Mouse (Mus musculus): ENCODE results near the gene Dgkh. TPM values are rescaled to one million over a fixed set of nuclear protein-coding genes. Genes with fewer than 3 reads are reported as not detected.

Dgkh gene
- polyA plus RNA-seq, 1 experiment from 2014 or later: 4.1 TPM

DNA sequence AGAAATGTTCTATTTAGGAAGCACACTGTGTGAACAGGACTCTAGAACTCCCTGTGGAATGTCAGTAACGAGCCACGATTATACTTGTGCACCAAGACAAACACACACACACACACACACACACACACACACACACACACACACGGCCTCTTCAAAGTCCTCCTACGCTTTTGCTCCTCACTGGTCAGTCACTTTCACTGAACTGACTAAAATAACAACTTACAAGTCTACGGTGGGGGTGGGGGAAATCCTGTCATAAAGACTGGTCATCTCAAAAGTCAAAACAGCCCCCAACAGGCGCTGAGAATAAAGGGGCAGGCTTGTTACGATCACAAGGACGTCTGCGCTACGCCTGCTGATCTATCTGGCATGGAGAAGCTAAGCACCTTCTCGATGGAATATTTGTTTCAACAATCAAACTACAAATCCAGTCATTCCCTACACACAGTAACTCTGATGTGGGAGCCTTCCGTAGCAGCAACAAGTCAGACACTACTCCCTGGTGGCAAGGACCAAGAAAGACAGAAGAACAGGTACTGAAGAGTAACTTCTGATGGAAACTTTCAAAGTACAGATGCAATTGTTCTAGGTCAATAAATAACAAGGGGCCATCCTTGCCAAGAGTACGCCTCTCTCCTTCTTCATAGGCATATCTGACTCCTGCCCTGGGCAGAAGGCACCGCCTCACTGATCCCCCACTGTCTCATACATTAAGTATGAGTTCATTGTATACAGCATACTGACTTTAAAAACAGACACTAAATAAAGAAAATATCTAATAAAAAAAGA, 96.8 kb downstream of the Dgkh start:
- Histone ChIP-seq H3K4me1 (ENCODE audit: control insufficient read depth, insufficient read depth, low read length) (0 out of 2 replicates have a peak, but pooled peaks cover 5% of the 10 kb centered on the region), H3K9me3 (ENCODE audit: control insufficient read depth, low read length) (no peaks in the 10 kb centered on the region), H3K4me2 (ENCODE audit: low read depth, low read length) (no peak overlapping the region), H3K9ac (replicated peaks; ENCODE audit: low read depth, low read length) (no peak overlapping the region), H3K36me3 (ENCODE audit: control insufficient read depth, insufficient read depth, low read length) (no peaks in the 10 kb centered on the region), H3K4me3 (ENCODE audit: low read depth, low read length) (no peak overlapping the region), H3K27ac (ENCODE audit: low read depth, low read length) (no peak overlapping the region), H3K27me3 (ENCODE audit: control insufficient read depth, insufficient read depth, low read length) (no peaks in the 10 kb centered on the region)
- ATAC-seq (ENCODE audit: low read depth): no peak
- 78% methylated on average over 14 of the region's 14 CpGs for WGBS

DNA sequence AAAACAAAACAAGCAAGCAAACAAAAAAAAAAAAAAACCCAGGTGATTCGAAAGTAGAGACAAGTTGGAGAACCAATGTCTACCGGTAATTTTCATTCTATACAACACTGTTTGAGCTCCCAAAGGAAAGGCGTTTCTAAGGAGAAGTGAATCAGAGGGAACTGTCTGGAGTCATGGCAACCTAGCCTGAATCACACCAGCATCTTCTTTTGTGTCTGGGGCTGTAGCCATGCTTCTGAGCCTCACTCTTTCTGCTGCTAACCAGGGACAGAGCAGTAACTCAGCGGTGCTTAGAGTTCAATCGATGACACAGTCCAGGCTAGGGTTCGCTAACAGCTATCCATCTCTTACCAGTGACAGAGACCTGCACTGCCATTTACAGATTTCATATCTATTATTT, 99.8 kb downstream of the Dgkh start:
- 0 out of 2 replicates have a peak, but pooled peaks cover 8% of the 10 kb centered on the region for H3K4me1 ChIP-seq (ENCODE audit: control insufficient read depth, insufficient read depth, low read length)
- no peak overlapping the region for H3K4me2 ChIP-seq (ENCODE audit: low read depth, low read length)
- H3K27me3 ChIP-seq (ENCODE audit: control insufficient read depth, insufficient read depth, low read length): no peaks in the 10 kb centered on the region
- H3K27ac ChIP-seq (ENCODE audit: low read depth, low read length): no peak overlapping the region
- no peaks in the 10 kb centered on the region for H3K36me3 ChIP-seq (ENCODE audit: control insufficient read depth, insufficient read depth, low read length)
- H3K9me3 ChIP-seq (ENCODE audit: control insufficient read depth, low read length): no peaks in the 10 kb centered on the region
- H3K9ac ChIP-seq (replicated peaks; ENCODE audit: low read depth, low read length): no peak overlapping the region
- no peak overlapping the region for H3K4me3 ChIP-seq (ENCODE audit: low read depth, low read length)
- WGBS: 41% methylated on average over 6 of the region's 6 CpGs
- ATAC-seq (ENCODE audit: low read depth): peak; percentile 56; the same call in 1 of the 2 replicates

DNA sequence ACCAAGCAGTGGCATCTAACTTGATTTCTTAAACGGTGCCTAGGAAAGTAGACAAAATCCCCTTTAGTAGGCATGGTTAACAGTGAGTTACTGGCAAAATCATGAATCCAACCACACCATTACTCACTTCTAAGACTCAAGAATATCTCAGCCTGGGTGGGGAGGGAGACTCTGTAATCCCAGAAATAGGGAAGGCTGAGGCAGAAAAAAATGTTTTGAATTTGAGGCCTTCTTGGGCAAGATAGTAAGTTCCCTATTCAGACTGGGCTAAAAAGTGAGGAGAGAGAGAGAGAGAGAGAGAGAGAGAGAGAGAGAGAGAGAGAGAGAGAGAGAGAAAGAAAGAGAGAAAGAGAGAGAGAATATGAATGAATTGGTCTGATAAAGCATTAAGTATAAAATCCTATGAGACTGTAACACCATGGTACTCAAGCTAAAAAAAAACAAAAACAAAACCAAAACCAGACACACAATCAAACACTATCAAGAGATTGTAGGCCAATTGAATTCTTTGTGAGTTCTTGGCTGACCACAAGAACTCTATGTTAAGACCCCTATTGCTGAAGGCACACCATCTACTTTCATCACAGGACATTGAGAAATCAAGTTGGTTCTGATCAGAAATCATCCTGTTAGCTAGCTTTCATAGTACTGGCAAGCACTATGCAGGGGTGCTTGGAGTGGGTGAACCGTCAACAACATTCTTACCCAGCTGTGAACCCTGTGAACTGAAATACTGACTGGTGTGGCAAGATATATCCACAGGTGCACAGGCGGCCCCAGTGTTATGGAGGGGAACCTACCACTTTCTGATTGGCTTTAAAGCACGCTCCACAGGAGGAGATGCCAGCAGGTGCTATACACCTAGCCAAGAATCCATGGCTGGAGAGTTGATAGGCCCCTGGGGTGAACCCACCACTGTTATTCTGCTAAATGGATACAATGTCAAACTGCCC, 101.4 kb downstream of the Dgkh start:
- H3K4me1 ChIP-seq (ENCODE audit: control insufficient read depth, insufficient read depth, low read length): 0 out of 2 replicates have a peak, but pooled peaks cover 8% of the 10 kb centered on the region
- no peaks in the 10 kb centered on the region for H3K9me3 ChIP-seq (ENCODE audit: control insufficient read depth, low read length)
- no peak overlapping the region for H3K27ac ChIP-seq (ENCODE audit: low read depth, low read length)
- H3K27me3 ChIP-seq (ENCODE audit: control insufficient read depth, insufficient read depth, low read length): no peaks in the 10 kb centered on the region
- 97% methylated on average over 4 of the region's 4 CpGs for WGBS
- no peaks in the 10 kb centered on the region for H3K36me3 ChIP-seq (ENCODE audit: control insufficient read depth, insufficient read depth, low read length)
- no peak overlapping the region for H3K9ac ChIP-seq (replicated peaks; ENCODE audit: low read depth, low read length)
- H3K4me3 ChIP-seq (ENCODE audit: low read depth, low read length): no peak overlapping the region
- H3K4me2 ChIP-seq (ENCODE audit: low read depth, low read length): no peak overlapping the region
- ATAC-seq (ENCODE audit: low read depth): no peak

DNA sequence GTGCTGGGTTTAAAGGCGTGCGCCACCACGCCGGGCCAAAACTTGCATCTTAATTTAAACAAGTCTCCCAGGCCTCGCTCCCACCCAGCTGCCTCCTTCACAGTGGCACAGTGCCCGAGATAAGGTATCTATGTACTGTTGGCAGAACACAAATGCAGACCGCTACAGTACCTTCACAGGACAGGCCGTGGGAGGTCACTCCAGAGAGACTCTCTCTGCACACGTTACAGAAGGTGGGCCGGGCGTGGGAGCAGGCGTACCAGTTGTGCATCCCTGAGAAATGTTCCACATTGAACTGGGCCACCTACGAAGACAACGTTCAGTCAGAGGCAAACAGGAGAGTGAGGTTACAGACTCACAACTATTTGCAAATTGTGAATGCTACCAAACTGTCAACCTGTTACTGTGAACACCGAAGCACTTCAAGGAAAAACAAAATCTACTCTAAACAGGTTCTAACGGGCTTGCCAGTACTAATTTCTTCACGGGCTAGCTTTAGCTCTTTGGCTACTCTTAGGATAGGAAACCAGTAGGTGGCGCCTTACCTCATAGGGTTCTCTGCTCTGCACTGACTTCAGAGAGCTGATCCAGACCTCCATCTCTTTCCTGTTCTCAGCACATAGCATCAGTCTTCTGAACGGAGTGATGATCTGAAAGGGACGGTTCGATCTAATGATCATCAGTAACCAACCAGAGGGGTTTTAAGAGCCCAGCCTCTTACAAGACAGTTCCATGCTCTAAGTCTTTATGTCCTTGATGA, 104.9 kb downstream of the Dgkh start:
- Histone ChIP-seq H3K4me3 (ENCODE audit: low read depth, low read length) (no peak overlapping the region), H3K4me1 (ENCODE audit: control insufficient read depth, insufficient read depth, low read length) (0 out of 2 replicates have a peak, but pooled peaks cover 4% of the 10 kb centered on the region), H3K9me3 (ENCODE audit: control insufficient read depth, low read length) (no peaks in the 10 kb centered on the region), H3K4me2 (ENCODE audit: low read depth, low read length) (no peak overlapping the region), H3K36me3 (ENCODE audit: control insufficient read depth, insufficient read depth, low read length) (no peaks in the 10 kb centered on the region), H3K9ac (replicated peaks; ENCODE audit: low read depth, low read length) (no peak overlapping the region), H3K27me3 (ENCODE audit: control insufficient read depth, insufficient read depth, low read length) (no peaks in the 10 kb centered on the region), H3K27ac (ENCODE audit: low read depth, low read length) (no peak overlapping the region)
- 88% methylated on average over 21 of the region's 21 CpGs for WGBS
- no peak for ATAC-seq (ENCODE audit: low read depth)

DNA sequence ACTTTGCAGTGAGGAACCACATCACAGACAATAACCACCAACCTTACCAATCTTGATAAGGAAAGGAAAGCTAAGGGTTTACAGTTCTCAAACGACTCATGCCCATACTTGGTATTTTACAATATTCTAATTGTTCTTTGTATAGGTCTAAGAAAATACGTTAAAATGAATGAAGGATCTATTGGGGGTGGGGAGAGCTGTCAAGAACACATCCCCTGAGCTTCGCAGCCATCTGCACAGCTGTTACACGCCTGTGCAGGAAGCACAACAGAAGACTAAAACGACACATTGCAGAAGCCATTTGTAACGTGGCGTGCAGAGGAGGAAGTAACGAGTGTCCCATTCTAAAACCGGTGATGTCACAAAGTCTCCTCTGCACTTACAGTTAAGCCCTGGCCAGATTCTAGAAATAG, 113.7 kb downstream of the Dgkh start:
- Histone ChIP-seq H3K4me1 (ENCODE audit: control insufficient read depth, insufficient read depth, low read length) (no peaks in the 10 kb centered on the region), H3K4me2 (ENCODE audit: low read depth, low read length) (no peak overlapping the region), H3K27me3 (ENCODE audit: control insufficient read depth, insufficient read depth, low read length) (no peaks in the 10 kb centered on the region), H3K4me3 (ENCODE audit: low read depth, low read length) (no peak overlapping the region), H3K27ac (ENCODE audit: low read depth, low read length) (no peak overlapping the region), H3K36me3 (ENCODE audit: control insufficient read depth, insufficient read depth, low read length) (no peaks in the 10 kb centered on the region), H3K9ac (replicated peaks; ENCODE audit: low read depth, low read length) (no peak overlapping the region), H3K9me3 (ENCODE audit: control insufficient read depth, low read length) (no peaks in the 10 kb centered on the region)
- no peak for ATAC-seq (ENCODE audit: low read depth)
- 62% methylated on average over 9 of the region's 9 CpGs for WGBS

DNA sequence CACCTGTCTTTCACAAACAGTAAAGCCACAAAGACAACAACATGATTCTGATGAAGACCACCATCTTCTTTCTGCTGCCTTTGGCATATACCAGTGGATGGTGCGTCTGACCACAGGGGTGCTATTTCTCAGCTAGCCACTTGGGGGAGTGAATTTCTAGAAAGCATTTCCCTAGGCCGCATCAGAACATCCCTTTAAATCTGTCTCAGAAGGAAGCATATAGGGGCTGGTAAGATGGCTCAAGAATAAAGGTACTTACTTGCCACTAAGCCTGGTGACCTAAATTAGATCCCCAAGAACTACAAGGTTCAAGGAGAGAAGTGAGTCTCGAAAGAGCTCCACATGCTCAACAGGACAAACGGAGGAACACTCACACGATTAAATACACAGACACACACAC, 119.0 kb downstream of the Dgkh start:
- Histone ChIP-seq H3K4me1 (ENCODE audit: control insufficient read depth, insufficient read depth, low read length) (no peaks in the 10 kb centered on the region), H3K9ac (replicated peaks; ENCODE audit: low read depth, low read length) (no peak overlapping the region), H3K4me3 (ENCODE audit: low read depth, low read length) (no peak overlapping the region), H3K27ac (ENCODE audit: low read depth, low read length) (no peak overlapping the region), H3K36me3 (ENCODE audit: control insufficient read depth, insufficient read depth, low read length) (no peaks in the 10 kb centered on the region), H3K4me2 (ENCODE audit: low read depth, low read length) (no peak overlapping the region), H3K9me3 (ENCODE audit: control insufficient read depth, low read length) (no peaks in the 10 kb centered on the region), H3K27me3 (ENCODE audit: control insufficient read depth, insufficient read depth, low read length) (no peaks in the 10 kb centered on the region)
- 87% methylated on average over 5 of the region's 5 CpGs for WGBS
- ATAC-seq (ENCODE audit: low read depth): no peak

DNA sequence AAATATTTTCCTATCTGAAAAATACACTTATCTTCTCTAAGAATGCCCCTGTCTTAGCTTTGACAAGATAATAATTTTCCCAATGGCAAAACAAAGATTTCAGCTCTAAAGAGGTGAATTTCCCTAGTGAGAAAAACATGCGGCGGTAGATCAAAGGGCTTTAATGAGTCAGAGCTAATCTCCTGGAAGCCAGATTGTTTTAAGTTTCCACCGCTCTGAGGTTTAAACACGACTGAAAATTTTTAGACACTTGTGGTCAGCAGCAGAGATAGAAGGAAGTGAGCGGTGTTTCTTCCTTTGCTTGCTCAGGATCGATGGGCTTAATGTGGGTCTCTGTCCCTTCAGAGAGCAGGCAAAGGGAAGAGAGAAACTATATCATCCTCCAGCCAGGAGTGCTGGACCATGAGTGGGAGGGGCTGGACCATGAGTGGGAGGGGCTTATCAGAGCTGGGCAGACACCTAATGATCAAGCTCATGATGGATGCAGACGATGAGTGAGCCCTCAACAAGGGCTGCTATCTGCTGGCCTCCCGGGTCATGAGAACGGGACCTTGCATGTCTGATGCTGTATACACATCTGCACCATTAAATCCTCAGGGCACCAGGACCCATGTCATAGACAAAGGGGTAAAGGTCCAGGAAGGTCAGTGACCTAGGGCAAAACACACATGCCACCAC, 120.3 kb downstream of the Dgkh start:
- WGBS: 73% methylated on average over 9 of the region's 9 CpGs
- H3K27me3 ChIP-seq (ENCODE audit: control insufficient read depth, insufficient read depth, low read length): no peaks in the 10 kb centered on the region
- H3K9me3 ChIP-seq (ENCODE audit: control insufficient read depth, low read length): no peaks in the 10 kb centered on the region
- H3K27ac ChIP-seq (ENCODE audit: low read depth, low read length): no peak overlapping the region
- no peak for ATAC-seq (ENCODE audit: low read depth)
- no peaks in the 10 kb centered on the region for H3K4me1 ChIP-seq (ENCODE audit: control insufficient read depth, insufficient read depth, low read length)
- H3K36me3 ChIP-seq (ENCODE audit: control insufficient read depth, insufficient read depth, low read length): no peaks in the 10 kb centered on the region
- H3K9ac ChIP-seq (replicated peaks; ENCODE audit: low read depth, low read length): no peak overlapping the region
- H3K4me2 ChIP-seq (ENCODE audit: low read depth, low read length): no peak overlapping the region
- no peak overlapping the region for H3K4me3 ChIP-seq (ENCODE audit: low read depth, low read length)

DNA sequence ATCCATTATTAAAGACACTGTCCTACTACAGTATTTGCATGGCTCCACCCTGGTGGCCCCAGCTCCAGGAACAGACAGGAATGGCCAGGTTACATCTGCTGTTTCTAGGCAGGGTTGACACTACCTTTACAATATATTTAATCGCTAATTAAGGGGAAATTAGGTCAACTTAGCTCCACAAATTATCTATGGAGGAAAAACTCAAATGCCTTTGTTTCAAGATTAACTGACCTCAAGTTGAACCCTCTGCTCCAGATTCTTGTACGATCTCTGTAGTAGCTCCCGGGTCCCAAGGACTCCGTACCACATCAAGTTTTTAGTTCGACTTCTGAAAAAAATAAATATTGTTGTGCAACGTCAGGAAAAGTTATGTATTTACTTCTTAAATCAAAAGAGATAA, 137.7 kb downstream of the Dgkh start:
- Histone ChIP-seq H3K27me3 (ENCODE audit: control insufficient read depth, insufficient read depth, low read length) (no peaks in the 10 kb centered on the region), H3K27ac (ENCODE audit: low read depth, low read length) (no peak overlapping the region), H3K9me3 (ENCODE audit: control insufficient read depth, low read length) (no peaks in the 10 kb centered on the region), H3K9ac (replicated peaks; ENCODE audit: low read depth, low read length) (no peak overlapping the region), H3K4me2 (ENCODE audit: low read depth, low read length) (no peak overlapping the region), H3K4me3 (ENCODE audit: low read depth, low read length) (no peak overlapping the region), H3K4me1 (ENCODE audit: control insufficient read depth, insufficient read depth, low read length) (no peaks in the 10 kb centered on the region), H3K36me3 (ENCODE audit: control insufficient read depth, insufficient read depth, low read length) (no peaks in the 10 kb centered on the region)
- ATAC-seq (ENCODE audit: low read depth): no peak
- WGBS: 89% methylated on average over 6 of the region's 6 CpGs

All from neural tube, embryonic 14.5 days (tissue).